Mouse (Mus musculus) hindbrain, embryonic 11.5 days (tissue): Measurements from ENCODE around the gene Atrn. TPM values are rescaled to one million over a fixed set of nuclear protein-coding genes. Genes with fewer than 3 reads are reported as not detected.

Experiments used
- ATAC-seq: fragments of 200-750 bp; cut with Nextera tagmentation; 2 replicates; pipeline ENCODE4 v1.8.0; 2017; ENCODE audit warnings: mild to moderate bottlenecking, moderate TSS enrichment, moderate library complexity; ENCODE audit not compliant: low FRiP score
- DNase-seq: peaks from one replicate; pipeline ENCODE4 v3.0.0-alpha.2; 2015; ENCODE audit warnings: low spot score
- H3K27ac ChIP-seq: fragments of 300-500 bp; sonication (generic); 2 replicates; pipeline ENCODE4 v1.5.1; 2014; ENCODE audit warnings: mild to moderate bottlenecking, low read depth, low read length
- H3K27me3 ChIP-seq: fragments of 300-500 bp; sonication (generic); 2 replicates; pipeline ENCODE4 v1.6.1; 2014; ENCODE audit warnings: mild to moderate bottlenecking, low read length, moderate library complexity, mixed read lengths; ENCODE audit not compliant: control insufficient read depth, insufficient read depth
- H3K36me3 ChIP-seq: fragments of 300-500 bp; sonication (generic); 2 replicates; pipeline ENCODE4 v1.6.1; 2014; ENCODE audit warnings: mild to moderate bottlenecking, low read length, moderate library complexity, mixed read lengths; ENCODE audit not compliant: control insufficient read depth, insufficient read depth
- H3K4me1 ChIP-seq: fragments of 300-500 bp; sonication (generic); replicated peaks from 2 replicates; pipeline ENCODE4 v1.6.1; 2014; ENCODE audit warnings: low read length, mixed read lengths; ENCODE audit not compliant: control insufficient read depth, insufficient read depth
- H3K4me2 ChIP-seq: fragments of 300-500 bp; sonication (generic); replicated peaks from 2 replicates; pipeline ENCODE4 v1.6.1; 2014; ENCODE audit warnings: mild to moderate bottlenecking, low read depth, low read length
- H3K4me3 ChIP-seq: fragments of 300-500 bp; sonication (generic); 2 replicates; pipeline ENCODE4 v1.5.1; 2014; ENCODE audit warnings: low read depth, low read length
- H3K9ac ChIP-seq: fragments of 300-500 bp; sonication (generic); 2 replicates; pipeline ENCODE4 v1.6.1; 2014; ENCODE audit warnings: low read depth, low read length
- H3K9me3 ChIP-seq: fragments of 300-500 bp; sonication (generic); 2 replicates; pipeline ENCODE4 v1.6.1; 2016; ENCODE audit warnings: low read length; ENCODE audit not compliant: control insufficient read depth
- whole genome bisulfite sequencing: fragments of 180-500 bp; shearing (Covaris S2); extraction: QIAGEN DNeasy Blood & Tissue Kit; methylation state at CpG from one replicate; pipeline ENCODE4 v1.1.7; 2014; 5-methylcytosine and 5-hydroxymethylcytosine counted together
- polyA plus RNA-seq: library from polyadenylated mRNA; unstranded; fragments of >200 nt; fragmentation: Nextera tagmentation; extraction: Ambion mirVana; gene quantifications from 2 replicates; pipeline ENCODE4 v1.2.1, GENCODE M21; 2014

The Atrn gene
- polyA plus RNA-seq, 1 experiment from 2014 or later, result 9.9 TPM

- DNase-seq, result no peak
- Histone ChIP-seq H3K9ac (no peak overlapping the region), H3K4me3 (no peak overlapping the region), H3K4me1 (no peaks in the 10 kb centered on the region), H3K27ac (no peak overlapping the region), H3K36me3 (no peaks in the 10 kb centered on the region), H3K9me3 (no peaks in the 10 kb centered on the region), H3K4me2 (no peak overlapping the region), H3K27me3 (no peaks in the 10 kb centered on the region)
- 92% methylated on average over 5 of the region's 5 CpGs for WGBS
- no peak for ATAC-seq
Measured at GRCm38 (mm10) chr2:130929994-130930393, 23.7 kb downstream of the Atrn start.

GRCm38 (mm10) chr2:130932865-130933264 is 26.6 kb downstream of the Atrn start:
- no peaks in the 10 kb centered on the region for H3K27me3 ChIP-seq
- 91% methylated on average over 12 of the region's 12 CpGs for WGBS
- H3K9ac ChIP-seq, result no peak overlapping the region
- H3K36me3 ChIP-seq, result no peaks in the 10 kb centered on the region
- H3K9me3 ChIP-seq, result no peaks in the 10 kb centered on the region
- ATAC-seq (no peak), DNase-seq (no peak)
- H3K4me2 ChIP-seq, result no peak overlapping the region
- no peaks in the 10 kb centered on the region for H3K4me1 ChIP-seq
- no peak overlapping the region for H3K27ac ChIP-seq
- H3K4me3 ChIP-seq, result no peak overlapping the region

- Histone ChIP-seq H3K27ac (no peak overlapping the region), H3K36me3 (no peaks in the 10 kb centered on the region), H3K27me3 (no peaks in the 10 kb centered on the region), H3K4me3 (no peak overlapping the region), H3K9ac (no peak overlapping the region), H3K9me3 (no peaks in the 10 kb centered on the region), H3K4me2 (no peak overlapping the region), H3K4me1 (no peaks in the 10 kb centered on the region)
- 83% methylated on average over 2 of the region's 2 CpGs for WGBS
- ATAC-seq, result no peak
- DNase-seq, result no peak
Measured at GRCm38 (mm10) chr2:130949781-130950180, 43.5 kb downstream of the Atrn start.

- Histone ChIP-seq H3K4me2 (no peak overlapping the region), H3K36me3 (no peaks in the 10 kb centered on the region), H3K4me1 (no peaks in the 10 kb centered on the region), H3K27ac (no peak overlapping the region), H3K9ac (no peak overlapping the region), H3K9me3 (no peaks in the 10 kb centered on the region), H3K27me3 (no peaks in the 10 kb centered on the region), H3K4me3 (no peak overlapping the region)
- WGBS, result 6% methylated on average over 1 of the region's 1 CpGs
- no peak for ATAC-seq
- peak; percentile 88 for DNase-seq
Measured at GRCm38 (mm10) chr2:130950548-130950947, 44.3 kb downstream of the Atrn start.

- ATAC-seq (no peak), DNase-seq (no peak)
- no peaks in the 10 kb centered on the region for H3K9me3 ChIP-seq
- WGBS, result 74% methylated on average over 2 of the region's 2 CpGs
- H3K9ac ChIP-seq, result no peak overlapping the region
- H3K27me3 ChIP-seq, result no peaks in the 10 kb centered on the region
- no peak overlapping the region for H3K4me2 ChIP-seq
- H3K4me3 ChIP-seq, result no peak overlapping the region
- H3K27ac ChIP-seq, result no peak overlapping the region
- no peaks in the 10 kb centered on the region for H3K36me3 ChIP-seq
- no peaks in the 10 kb centered on the region for H3K4me1 ChIP-seq
Measured at GRCm38 (mm10) chr2:130958906-130959305, 52.6 kb downstream of the Atrn start.

GRCm38 (mm10) chr2:130961851-130962250 is 55.6 kb downstream of the Atrn start:
- H3K9ac ChIP-seq, result no peak overlapping the region
- no peaks in the 10 kb centered on the region for H3K4me1 ChIP-seq
- H3K36me3 ChIP-seq, result no peaks in the 10 kb centered on the region
- no peak overlapping the region for H3K4me3 ChIP-seq
- no peaks in the 10 kb centered on the region for H3K9me3 ChIP-seq
- H3K4me2 ChIP-seq, result no peak overlapping the region
- DNase-seq, result peak; percentile 69
- H3K27me3 ChIP-seq, result no peaks in the 10 kb centered on the region
- ATAC-seq, result no peak
- H3K27ac ChIP-seq, result no peak overlapping the region

GRCm38 (mm10) chr2:130965042-130965441 is 58.7 kb downstream of the Atrn start:
- H3K27ac ChIP-seq, result no peak overlapping the region
- no peaks in the 10 kb centered on the region for H3K27me3 ChIP-seq
- no peak overlapping the region for H3K4me3 ChIP-seq
- H3K9me3 ChIP-seq, result no peaks in the 10 kb centered on the region
- H3K4me1 ChIP-seq, result no peaks in the 10 kb centered on the region
- no peaks in the 10 kb centered on the region for H3K36me3 ChIP-seq
- 94% methylated on average over 1 of the region's 1 CpGs for WGBS
- no peak overlapping the region for H3K4me2 ChIP-seq
- ATAC-seq (no peak), DNase-seq (no peak)
- no peak overlapping the region for H3K9ac ChIP-seq

- no peaks in the 10 kb centered on the region for H3K27me3 ChIP-seq
- no peak for ATAC-seq
- WGBS, result 92% methylated on average over 4 of the region's 4 CpGs
Measured at GRCm38 (mm10) chr2:130971030-130971429, 64.7 kb downstream of the Atrn start.

GRCm38 (mm10) chr2:130972386-130972785 is 66.1 kb downstream of the Atrn start:
- no peaks in the 10 kb centered on the region for H3K27me3 ChIP-seq
- WGBS, result 92% methylated on average over 4 of the region's 4 CpGs

More at GRCm38 (mm10) chr2:130971030-130971429, 64.7 kb downstream of the Atrn start:
- no peak for DNase-seq
- H3K27ac ChIP-seq, result no peak overlapping the region
- no peak overlapping the region for H3K4me3 ChIP-seq
- no peaks in the 10 kb centered on the region for H3K9me3 ChIP-seq
- no peak overlapping the region for H3K9ac ChIP-seq
- H3K36me3 ChIP-seq, result no peaks in the 10 kb centered on the region
- H3K4me2 ChIP-seq, result no peak overlapping the region
- no peaks in the 10 kb centered on the region for H3K4me1 ChIP-seq

More at GRCm38 (mm10) chr2:130972386-130972785, 66.1 kb downstream of the Atrn start:
- no peak for DNase-seq
- Histone ChIP-seq H3K4me3 (no peak overlapping the region), H3K4me2 (no peak overlapping the region), H3K9me3 (no peaks in the 10 kb centered on the region), H3K27ac (no peak overlapping the region), H3K9ac (no peak overlapping the region), H3K4me1 (no peaks in the 10 kb centered on the region), H3K36me3 (no peaks in the 10 kb centered on the region)
- ATAC-seq, result no peak
